Mouse (Mus musculus): Measurements from ENCODE around the gene Opn3.

Gene Opn3

DNA sequence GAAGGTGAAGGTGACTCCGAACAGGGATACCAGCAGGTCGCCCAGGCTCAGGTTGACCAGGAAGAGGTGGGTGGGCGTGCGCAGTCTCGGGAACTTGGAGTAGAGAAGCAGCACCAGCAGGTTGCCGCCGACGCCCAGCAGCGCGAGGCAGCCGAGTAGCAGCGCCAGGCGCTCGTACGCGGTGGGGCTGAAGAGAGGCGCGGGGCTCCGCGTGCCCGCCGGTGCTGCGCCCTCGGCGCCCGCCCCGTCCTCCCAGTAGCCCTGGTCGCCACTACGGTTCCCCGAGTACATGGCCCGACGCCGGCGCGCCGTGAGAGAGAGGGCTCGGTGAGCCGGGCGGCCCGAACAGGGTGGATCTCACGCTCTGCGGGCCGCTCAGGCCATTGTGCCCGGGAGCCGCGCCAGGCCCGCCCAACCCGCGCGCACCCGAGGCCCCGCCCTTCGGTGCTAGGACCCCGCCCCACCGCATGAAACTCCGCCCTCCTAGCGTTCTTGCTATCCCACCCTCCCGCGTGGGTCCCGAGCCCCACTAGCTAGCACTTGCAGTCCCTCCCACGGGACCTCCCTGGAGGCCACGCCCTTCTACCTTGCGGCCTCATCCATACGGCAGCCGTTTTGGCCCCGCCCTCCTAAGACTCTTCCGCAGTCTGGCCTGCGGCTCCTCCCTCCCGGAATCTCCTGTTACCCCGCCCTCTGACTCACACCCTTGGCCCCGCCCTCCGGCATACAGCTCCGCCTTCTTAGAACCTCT is at the start of gene Opn3, which contains the start of gene Chml:
TSS of gene Opn3 (minus strand) at position 531 of the 751 bp plus-strand sequence.
TSS of gene Chml (minus strand) at position 656 of the 751 bp plus-strand sequence.
- DNase-seq (ENCODE audit: low read depth, low spot score): peak; percentile 99

DNA sequence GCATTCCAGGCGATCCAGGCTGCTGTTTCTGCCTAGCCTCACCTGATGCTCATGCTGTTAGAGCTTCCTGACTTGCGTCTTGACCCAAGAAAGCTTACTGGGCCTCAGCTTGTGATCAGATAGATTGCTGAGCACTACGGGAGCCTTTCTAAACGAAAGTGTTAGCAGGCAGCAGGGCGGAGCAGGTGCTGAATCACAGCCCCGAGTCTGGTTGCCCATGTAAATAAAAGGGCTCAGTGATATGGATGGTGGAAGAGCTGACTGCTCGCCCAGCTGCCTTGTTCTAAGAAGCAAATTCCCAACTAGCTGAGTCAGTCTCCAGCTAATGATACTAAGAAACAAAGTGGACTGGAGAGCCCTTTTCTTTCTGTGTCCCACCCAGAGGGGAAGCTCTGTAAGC is 33.2 kb upstream of the Opn3 start:
- DNase-seq (ENCODE audit: low read depth, low spot score): no peak

DNA sequence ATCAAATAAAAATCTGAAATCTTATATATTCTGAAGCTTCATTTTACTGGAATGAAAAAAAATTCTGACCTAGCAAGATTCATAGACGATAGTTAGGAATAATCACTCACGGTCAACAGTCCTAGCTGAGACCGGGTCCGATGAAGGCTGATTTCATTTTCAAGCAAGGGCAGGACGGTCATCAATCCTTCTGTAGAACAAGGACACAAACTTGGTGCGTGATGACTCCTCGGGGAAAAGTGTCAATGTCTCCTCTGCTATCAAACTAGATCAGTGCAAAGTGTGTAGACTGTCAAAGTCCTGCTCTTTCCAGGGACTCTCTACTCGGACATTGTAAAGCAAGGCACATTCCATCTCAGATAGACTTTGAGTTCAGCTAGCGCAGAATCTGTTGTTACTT is 24.3 kb upstream of the Opn3 start:
- no peak for DNase-seq (ENCODE audit: low read depth, low spot score)

DNA sequence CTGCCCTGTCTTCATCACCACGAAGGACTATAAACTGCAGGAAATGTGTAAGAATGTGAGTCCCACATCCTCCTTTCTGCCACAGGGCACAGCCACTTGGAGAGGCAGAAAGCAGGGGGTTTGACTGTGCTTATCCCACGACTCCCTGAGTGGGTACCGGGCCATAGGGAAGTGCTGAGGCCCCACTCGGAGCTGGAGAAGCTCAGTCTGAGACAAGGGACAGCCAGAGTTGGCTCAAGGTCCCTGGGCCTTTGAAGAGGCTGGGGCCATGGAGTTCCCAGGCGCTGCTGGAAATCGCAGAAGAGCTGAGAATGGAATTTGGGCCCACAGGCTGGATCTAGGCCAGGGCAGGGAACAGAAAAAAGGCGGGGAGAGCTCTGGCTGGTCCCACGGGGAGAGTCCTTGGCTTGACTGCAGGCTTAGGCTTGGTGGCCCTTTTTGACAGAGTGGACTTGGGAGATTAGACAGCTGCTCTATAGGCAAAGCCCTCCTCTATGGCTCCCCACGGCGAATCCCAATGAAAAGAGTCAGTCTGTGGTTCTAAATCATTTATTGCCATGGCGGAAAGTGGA is 19.8 kb upstream of the Opn3 start:
- DNase-seq (ENCODE audit: low read depth, low spot score): no peak

DNA sequence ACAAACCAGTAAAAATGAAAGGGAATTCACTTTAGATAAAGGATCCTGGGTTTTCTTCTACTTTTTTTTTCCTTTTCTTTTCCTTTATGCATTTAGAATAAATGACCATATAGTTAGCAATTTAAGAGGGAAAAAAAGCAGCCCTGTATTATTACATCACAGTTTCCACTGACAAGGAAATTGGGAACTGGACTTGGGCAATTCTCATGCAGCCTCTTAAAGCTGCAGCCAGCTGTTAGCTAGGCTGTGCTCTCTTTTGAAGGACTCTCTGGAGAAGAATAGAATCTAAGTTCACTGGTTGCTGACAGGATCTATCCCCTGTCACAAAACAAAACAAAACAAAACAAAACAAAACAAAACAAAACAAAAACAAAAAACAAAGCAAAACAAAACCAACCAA is 15.4 kb upstream of the Opn3 start:
- no peak for DNase-seq (ENCODE audit: low read depth, low spot score)

DNA sequence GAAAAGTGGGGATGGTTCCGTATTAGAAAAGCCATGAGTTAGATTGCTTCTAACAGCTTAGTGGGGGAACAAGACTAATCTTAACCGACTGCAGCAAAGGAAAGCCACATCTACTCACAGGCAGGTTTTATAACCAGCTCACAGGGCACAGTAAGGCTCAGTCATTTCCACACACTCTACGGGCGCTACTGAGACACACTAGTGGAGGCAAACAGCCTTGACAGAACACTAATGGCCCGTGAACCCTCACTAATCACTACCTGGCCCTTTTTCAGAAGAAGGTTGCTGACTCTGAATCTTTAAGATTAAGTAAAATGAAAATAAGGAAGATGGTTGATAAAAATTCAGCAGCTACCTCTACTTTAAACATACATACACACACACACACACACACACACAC is 15.0 kb upstream of the Opn3 start:
- DNase-seq (ENCODE audit: low read depth, low spot score): no peak

DNA sequence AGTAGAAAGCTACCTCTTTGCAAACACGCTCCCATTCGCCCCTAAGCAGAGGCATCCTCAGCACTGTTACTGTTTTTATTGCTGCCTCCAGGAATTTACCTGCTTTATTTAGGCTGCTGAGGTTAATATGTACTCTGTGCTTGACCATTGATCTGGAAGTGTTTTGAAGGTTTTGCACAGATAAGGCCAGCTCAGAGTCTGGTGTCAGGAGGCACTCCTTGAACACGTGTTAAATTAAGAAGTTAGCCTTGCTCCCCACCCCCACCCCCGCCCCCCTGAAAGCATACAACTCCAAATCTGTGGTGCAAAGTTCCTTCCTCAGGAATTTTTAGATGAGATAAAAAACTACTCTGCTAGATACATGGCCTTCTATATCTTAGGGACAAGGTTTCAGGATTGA is 8.6 kb upstream of the Opn3 start:
- no peak for DNase-seq (ENCODE audit: low read depth, low spot score)

DNA sequence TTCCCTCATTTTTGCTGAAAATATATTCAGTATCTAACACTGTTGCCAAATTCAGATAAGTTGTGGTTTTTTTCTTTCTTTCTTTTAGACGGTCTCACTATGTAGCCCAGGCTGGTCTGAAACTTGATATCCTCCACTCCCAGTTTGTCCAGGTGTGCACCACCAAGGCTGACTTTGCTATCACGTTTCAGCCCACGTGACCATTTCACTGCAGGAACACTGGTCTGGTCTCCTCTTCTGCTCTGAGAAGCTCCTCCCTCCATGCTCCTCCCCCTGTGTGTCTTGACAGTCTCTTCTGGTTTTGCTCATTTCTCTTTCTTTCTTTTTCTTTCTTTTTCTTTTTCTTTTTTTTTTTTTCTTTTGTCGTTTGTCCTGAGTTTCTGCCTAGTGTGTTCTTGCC is 7.2 kb upstream of the Opn3 start:
- no peak for DNase-seq (ENCODE audit: low read depth, low spot score)

DNA sequence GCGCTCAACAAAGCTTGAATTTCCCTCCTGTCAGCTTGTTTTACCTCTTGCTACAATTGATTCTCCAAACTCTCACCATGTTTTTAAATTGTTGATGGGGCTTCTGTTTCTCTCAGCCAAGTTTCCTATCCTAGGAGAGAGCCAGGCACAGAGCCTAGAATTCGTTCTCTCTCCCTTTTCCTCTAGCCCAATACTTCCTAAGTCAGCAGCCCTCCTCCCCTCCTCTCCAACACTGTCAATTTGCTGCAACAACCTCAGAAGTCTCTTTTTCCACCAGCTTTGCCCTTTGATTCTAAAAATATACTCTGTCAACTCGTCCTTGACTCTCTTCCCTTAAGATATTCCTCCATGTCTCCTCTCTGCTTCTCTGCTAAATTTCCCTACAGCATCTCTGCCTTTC is 6.8 kb upstream of the Opn3 start:
- DNase-seq (ENCODE audit: low read depth, low spot score): no peak

DNA sequence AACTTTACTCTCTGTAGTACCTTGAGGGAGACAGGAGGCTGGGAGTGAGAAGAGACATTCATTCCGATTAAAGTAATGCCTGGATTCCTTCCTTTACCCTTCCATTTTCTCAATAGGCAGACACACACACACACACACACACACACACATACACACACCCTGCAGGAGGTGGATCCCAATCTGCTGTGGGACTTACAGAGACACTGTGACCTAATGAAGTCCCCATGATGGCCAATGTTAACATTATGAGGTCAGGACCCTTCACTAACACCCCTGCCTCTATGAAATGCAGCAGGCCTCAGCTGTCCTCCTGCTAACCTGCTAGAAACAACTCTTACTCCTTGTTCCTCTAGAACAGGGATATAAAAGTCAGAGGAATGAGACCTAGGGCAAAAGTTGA is 5.7 kb upstream of the Opn3 start, which contains the start of gene Wdr64:
TSS of gene Wdr64 (plus strand) at position 301 of the 400 bp plus-strand sequence.
- no peak for DNase-seq (ENCODE audit: low read depth, low spot score)

DNA sequence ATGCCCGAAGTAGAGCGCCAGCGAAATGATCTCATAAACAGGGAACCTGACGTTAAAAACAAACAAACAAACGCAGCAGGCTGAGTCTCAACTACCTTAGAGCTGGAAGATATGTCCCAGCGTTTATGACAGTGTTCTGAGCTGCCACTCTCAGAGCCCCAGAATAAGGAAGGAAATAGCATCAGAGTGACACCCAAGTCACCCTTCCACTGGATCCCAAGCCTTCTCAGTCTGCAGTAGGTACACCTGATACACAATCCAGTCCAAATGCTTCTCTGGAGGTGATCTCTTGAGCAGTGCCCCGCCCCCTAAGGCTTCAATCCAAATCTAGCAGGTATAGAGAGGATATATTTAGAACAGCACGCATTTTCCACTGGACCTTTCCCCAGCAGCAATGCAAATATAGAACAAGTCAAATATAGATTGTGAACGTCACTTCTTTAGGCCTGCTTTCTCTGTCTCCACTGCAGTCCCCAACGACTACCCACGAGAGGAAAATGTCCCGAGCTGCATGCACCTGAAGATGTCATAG is 919 bp upstream of the Opn3 start:
- DNase-seq (ENCODE audit: low read depth, low spot score): no peak

DNA sequence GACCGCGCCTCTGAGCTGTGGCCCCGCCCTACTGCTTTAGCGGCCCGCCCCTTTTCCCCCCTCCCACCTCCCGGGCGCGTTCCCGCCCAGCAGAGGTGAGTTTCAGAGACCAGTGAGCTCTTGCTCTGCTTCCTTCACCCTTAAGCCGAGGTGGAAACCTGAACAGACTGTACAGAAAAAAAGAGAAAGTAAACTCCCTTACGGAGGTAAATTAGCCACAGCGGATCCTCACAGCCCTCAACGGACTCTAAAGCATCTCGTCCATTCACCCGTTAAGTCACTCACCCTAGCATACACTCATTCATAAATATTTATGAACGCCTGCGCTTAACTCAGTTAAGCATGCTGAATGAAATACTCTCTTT is 403 bp upstream of the Opn3 start:
- DNase-seq (ENCODE audit: low read depth, low spot score): no peak

DNA sequence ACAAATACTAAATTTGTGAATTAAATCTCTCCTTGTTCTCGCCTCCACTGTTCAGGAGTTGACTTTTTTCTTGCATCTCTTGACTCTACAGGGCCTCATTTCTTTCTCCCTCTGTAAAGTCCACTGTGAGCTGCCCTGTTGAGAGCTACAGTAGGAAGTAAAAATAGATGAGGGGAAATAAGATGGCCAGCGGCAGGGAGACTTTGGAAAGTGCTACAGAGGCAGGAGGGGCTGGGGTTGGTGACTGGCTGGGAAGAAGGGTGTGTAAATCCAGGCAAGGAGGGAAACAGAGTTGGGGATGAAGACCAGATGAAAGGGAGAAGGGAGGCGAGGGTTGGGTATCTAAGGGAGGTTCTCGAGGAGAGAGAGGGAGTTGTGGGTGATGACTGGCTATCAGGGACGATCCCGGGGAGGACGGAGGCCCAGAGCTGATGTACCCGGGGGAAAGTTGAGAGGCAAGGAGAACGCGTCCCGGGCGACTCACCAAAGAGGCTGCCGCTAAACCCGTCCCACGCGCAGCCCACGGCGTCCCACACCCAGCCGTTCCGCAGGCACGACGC is 810 bp downstream of the Opn3 start:
- no peak for DNase-seq (ENCODE audit: low read depth, low spot score)

DNA sequence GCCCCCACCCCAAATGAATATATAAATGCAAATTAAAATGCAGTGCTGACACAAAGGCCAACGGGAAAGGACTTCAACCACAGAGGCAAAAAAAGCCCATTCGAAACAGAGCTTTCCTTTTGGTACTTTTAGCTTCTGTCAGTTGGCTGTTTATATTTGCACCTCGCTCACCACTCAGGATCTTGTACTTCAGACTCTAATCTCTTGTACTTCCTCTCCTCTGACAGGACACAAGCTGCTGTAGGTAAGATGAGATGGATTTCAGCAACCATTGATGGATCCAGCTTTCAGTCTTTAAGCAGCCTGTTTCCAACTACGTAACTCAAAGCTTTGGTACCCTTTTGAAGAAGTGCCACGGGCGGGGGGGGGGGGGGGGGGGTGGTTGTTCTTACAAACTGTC is 11.6 kb downstream of the Opn3 start:
- DNase-seq (ENCODE audit: low read depth, low spot score): no peak

DNA sequence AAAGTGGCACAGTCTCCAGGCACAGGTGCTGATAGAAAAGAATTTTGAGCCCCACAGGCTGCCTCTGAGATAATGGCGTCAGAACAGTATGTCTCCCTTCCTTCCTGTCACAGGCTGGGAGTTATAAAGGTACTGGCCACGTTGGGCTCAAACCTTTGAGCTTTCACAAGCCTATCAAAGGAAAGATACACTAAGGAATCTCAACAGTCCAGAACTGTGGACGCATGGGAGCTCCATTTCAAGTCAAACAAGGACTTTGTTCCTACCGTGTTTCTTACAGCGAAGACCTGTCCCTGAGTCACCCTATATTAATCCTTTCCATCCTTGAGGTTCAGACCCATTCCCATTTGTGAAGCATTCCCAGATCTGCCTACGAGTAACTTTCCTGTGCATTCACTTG is 15.1 kb downstream of the Opn3 start:
- no peak for DNase-seq (ENCODE audit: low read depth, low spot score)

DNA sequence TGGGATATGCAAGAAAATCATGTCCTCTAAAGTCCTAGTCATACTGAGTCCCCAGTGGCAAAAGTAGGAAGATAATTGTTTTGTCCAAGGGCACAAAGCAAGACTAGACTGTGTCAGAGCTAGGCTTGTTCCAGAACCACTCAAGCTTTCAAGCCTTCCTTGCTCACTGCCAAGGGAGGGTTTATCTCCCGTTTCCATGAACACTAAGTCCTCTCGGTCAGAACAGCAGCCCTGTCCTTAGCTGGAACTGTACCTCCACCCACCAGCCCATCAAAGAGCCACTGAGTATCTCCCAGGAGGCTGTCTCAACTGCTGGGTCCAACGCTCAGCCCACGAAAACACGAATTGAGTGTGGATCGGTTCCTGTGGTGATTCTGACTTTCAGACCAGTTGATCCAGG is 17.5 kb downstream of the Opn3 start:
- DNase-seq (ENCODE audit: low read depth, low spot score): no peak

DNA sequence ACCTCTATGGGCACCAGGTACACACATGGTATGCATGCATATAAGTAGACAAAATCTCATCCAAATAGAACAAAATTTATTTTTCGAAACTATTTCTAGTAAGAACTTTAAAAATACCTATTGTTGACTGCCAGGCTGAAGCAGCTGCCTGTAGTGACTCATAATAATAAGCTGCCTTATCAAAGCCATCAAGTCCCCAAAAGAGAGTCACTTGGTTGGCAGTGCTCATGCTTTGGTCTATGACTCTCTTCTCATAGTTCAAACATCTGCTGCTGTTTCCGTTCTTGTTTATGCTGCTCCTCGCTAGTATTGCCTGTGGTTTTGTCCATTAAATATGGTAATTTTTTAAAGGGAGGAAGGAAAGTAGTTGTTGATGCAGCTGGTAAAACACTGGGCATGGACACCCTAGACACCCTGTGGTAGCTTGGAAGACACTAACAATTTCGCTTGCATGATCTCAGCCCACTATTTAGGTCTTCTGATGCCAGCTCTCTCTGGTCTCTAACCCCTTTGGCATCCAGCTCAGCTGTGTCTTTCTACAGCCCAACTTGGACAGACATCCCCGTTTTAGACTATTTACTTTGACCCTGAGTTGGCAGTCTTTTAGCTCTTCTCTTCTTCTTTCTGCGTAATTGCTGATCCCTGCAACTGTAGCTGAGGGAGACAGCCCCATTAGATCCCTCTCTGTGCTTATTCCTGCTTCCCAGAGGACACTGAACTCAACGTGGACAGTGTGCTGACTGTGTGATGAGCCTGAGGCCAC is 18.8 kb downstream of the Opn3 start:
- DNase-seq (ENCODE audit: low read depth, low spot score): no peak

DNA sequence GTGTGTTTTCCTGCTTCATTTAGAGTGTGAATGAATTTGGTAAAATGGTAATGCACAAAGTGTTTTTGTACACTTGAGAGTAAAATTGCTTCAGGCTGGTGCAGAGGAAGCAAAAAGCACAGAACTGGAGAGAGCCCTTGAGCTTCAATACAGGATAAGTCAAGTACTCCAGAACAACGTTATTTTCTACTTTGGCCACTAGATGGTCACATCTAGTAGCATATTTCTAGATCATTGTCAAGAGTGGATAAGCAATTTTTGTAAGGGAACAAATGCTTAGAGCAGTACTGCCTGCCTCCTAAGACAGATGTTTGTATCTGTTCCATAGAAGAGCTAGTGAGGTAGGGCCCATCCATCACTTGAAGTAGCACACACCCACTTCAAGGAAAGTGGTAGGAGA is 20.9 kb downstream of the Opn3 start:
- DNase-seq (ENCODE audit: low read depth, low spot score): no peak

DNA sequence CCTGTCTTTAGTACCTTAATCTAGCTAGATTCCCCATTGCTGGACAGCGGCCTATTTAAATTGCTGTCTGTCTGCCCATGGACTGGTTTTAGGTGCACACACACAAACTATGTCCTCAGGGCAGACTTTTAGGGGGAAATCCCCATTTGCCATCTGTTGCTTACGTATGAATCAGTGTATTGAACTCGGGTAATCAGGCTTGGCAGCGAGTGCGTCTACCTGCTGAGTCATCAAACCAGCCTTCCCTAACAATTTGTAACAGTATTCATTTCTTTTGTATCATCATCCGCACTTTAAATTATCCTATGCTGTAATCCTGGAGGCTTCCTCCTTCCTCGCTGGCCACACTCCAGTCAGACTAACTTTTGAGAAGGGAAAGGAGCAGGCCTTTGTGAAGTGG is 22.5 kb downstream of the Opn3 start:
- DNase-seq (ENCODE audit: low read depth, low spot score): no peak

DNA sequence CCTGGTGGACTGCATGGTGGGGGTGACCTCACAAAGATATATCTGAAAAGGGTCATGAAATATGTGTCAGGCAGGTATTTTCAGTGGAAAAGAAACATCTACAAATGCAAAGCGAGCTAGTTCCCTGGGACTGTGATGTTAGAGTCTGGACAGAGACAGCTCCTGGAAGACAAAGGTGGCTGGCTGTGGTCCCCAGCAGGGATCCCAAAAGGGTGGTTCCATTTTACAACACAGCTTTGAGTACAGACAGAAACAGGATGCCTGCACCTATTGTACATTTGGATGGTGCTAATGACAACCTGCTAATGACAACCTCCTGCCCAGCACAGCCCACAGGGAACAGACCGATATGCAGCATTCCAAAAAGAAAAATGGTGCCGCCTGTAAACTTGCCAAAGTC is 23.1 kb downstream of the Opn3 start:
- DNase-seq (ENCODE audit: low read depth, low spot score): no peak

DNA sequence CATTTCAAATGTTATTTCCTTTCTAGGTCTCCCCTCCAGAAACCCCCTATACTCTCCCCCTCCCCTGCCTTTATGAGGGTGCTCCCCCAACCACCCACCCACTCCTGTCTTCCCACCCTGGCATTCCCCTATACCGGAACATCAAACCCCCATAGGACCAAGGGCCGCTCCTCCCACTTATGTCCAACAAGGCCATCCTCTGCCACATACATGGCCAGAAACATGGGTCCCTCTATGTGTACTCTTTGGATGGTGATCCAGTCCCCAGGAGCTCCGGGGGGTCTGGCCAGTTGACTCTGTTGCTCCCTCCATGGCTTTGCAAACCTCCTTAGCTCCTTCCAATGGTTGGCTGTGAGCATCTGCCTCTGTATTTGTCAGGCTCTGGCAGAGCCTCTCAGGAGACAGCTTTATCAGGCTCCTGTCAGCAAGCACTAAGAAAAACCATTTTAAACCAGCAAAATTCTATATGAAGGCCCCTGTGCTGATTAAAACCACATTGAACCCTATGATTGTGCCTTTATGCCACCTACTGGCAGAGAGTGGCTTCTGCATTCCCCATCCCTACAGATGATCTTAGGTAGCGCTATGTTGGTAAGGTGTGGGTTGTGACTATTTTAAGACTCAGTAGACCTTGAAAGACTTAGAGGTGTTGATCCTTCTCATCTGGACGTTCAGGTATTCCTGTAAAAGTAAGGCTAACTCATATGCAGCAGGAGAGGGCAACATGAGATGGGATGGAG is 23.7 kb downstream of the Opn3 start:
- DNase-seq (ENCODE audit: low read depth, low spot score): peak; percentile 54

DNA sequence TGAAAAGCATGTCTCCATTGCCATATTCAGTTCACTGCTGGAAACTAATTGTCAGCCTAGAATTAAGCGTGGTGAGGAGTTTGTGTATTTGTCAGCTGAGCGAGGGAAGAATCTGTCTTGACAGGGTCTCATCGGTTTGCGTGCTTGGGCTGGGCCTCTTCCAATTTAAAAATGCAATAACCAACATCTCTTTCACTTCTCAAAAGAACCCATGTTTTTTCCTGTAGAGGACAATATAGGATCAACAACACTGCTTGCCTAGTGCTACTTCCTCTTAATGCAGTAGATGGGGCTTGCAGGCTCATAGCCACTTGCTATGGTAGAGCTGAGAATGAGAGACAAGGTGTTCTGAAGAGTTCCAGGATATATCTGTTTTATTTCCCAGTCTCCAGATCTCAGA is 32.7 kb downstream of the Opn3 start:
- DNase-seq (ENCODE audit: low read depth, low spot score): no peak

All from mesoderm, embryonic 11.5 days (tissue).